Mouse (Mus musculus) cortical plate, adult 2 months (tissue): ENCODE results near the gene C2cd4a. TPM values are rescaled to one million over a fixed set of nuclear protein-coding genes. Genes with fewer than 3 reads are reported as not detected.

Source experiments
- H3K27ac ChIP-seq: fragments of 200-500 bp; 2 replicates; pipeline ENCODE4 v1.5.1; 2012; ENCODE audit warnings: low read length, control low read depth, inconsistent platforms; ENCODE audit not compliant: insufficient read depth
- H3K4me1 ChIP-seq: fragments of 200-500 bp; 2 replicates; pipeline ENCODE4 v1.6.1; 2011; ENCODE audit warnings: low read length; ENCODE audit not compliant: control insufficient read depth, insufficient read depth
- H3K4me3 ChIP-seq: fragments of 200-500 bp; 2 replicates; pipeline ENCODE4 v1.5.1; 2011; ENCODE audit warnings: mild to moderate bottlenecking, low read length, control low read depth; ENCODE audit not compliant: insufficient read depth
- CTCF ChIP-seq: fragments of 200-500 bp; IDR thresholded peaks from 2 replicates; pipeline ENCODE4 v1.5.1; 2011; ENCODE audit warnings: mild to moderate bottlenecking, control low read depth, low read length; ENCODE audit not compliant: insufficient read depth; ENCODE audit errors: extremely low read depth
- POLR2A ChIP-seq: fragments of 200-500 bp; IDR thresholded peaks from 2 replicates; pipeline ENCODE4 v1.6.1; 2011; ENCODE audit warnings: mild to moderate bottlenecking, low read length, control low read depth; ENCODE audit not compliant: insufficient read depth; ENCODE audit errors: extremely low read depth
- polyA plus RNA-seq: library from polyadenylated mRNA; depleted of rRNA; stranded (reverse); fragments of >200 nt; gene quantifications from 2 replicates; pipeline ENCODE4 v1.2.3, GENCODE M21; 2012

C2cd4a gene
- polyA plus RNA-seq, 1 experiment = 0.21 TPM

DNA sequence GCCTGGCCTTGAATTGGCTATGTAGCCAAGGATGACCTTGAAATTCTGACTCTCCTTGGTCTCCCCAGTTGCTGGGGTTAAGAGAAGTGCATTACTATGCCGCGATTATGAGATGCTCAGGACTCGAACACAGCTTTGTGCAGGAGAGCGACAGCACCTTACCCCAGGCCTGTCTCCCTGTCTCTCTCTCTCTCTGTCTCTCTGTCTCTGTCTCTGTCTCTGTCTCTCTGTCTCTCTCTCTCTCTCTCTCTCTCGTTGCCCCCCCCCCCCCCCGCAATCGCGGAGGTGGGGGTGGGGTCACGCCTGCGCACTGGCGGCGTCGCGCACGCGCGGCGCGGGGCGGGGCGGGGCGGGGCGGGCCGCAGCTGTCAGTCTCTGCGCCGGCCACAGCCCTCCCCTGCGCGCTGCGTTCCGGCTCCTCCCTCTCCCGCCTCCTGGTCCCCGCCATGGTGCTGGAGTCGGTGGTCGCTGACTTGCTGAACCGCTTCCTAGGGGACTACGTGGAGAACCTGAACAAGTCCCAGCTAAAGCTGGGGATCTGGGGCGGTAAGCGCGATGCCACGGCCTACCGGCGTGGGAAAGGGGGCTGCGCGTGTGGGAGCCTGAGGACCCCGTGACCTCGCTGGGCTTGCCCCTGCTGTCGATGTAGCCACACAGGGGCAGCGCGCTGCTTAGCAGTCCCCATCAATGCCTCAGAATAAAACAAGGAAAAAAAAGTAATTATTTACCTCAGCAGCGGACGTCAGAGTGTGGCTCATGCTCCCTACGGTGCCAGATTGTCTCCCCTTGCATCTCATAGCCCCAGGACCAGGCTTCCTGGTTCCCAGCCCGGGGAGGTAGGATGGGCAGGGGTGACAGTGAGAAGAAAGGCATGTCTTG, 8.1 kb upstream of the C2cd4a start, which contains the start of gene Vps13c:
Gene Vps13c, plus strand, starts transcription at position 416 of the 879 bp plus-strand sequence.
- H3K4me3 ChIP-seq = peak within 1 kb of the TSS; percentile 98
- 0 out of 2 replicates have a peak, but pooled peaks cover 1% of the 10 kb centered on the region for H3K4me1 ChIP-seq
- TF ChIP-seq POLR2A (peak; percentile 56; the same call in 1 of the 2 replicates), CTCF (no peak)
- peak within 1 kb of the TSS; percentile 86 for H3K27ac ChIP-seq

DNA sequence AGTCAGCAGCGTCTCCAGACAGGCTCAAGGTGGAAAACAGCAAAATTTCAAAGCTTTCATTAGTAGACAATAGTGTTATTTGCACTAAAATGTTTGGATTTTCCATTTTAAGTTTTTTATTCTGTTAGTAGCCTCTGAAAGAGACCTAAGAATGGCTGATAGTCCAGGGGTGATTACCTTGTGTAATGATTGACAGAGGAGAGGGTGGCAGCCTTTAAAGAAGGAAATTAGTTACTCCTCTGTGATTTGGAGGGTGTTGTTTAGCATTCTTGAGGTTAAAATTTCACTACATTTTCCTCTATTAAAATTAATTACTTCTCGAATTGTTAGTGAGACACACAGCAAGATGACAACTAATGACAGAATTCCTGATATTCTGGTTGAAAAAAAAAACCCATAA, 5.2 kb upstream of the C2cd4a start:
- no peak overlapping the region for H3K27ac ChIP-seq

DNA sequence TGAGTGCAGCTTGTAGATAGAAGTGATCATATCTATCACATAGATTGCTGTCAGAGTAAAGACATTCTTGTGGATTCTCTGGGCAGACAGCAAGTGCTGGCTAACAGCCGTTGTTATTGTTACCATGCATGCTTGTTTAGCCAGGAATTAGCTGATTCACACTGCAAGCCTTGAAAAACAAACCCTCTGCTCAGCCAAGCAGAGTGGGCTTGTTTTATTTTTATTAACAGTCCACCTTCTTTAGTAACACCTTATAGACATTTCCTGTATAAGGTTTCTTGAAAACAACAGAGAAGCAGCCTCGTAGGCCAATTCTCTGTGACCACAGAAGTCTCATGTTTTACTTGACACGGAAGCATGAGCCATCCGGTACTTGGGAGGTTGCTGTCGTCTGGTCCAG, 2.4 kb upstream of the C2cd4a start:
- H3K4me1 ChIP-seq = no peaks in the 10 kb centered on the region; the same call in 1 of the 2 replicates
- TF ChIP-seq POLR2A (no peak), CTCF (no peak)
- H3K27ac ChIP-seq = no peak overlapping the region

More for the DNA sequence above, 5.2 kb upstream of the C2cd4a start:
- Histone ChIP-seq H3K4me1 (no peaks in the 10 kb centered on the region; the same call in 1 of the 2 replicates), H3K4me3 (no peak overlapping the region)
- TF ChIP-seq POLR2A = no peak
- TF ChIP-seq CTCF = no peak

DNA sequence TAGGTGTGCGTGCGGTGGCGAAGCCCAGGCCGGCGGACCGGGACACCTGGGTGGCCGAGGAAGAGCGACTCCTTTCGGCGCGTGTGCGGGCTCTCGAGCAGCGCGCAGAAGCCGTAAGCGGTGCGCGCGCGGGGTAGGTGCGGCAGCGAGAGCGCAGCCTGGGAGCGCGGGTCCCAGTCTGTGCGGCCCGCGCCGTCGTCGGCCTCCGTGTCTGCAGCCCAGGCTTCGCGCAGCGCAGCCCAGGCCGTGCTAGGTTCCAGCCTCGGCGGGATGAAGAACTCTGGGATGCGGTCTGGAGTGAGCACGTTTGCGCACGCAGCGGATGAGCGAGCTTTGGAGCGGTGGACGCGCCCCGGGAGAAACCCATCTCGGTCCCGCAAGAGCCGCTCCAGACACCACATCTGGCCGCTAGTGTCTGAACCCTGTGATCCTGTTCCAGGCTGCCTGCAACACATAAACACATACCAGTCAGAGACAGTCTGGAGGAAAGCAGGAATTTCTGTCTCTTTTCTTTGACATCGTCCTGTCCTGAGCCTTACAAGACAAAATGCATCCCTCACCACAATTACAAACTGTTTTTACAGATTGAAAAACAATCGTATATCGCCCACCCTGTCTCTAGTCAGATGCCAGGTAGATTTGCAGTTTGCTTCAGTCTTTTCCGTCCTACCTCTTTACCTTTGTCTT, 628 bp downstream of the C2cd4a start:
- Histone ChIP-seq H3K4me1 (no peaks in the 10 kb centered on the region; the same call in 1 of the 2 replicates), H3K4me3 (peak overlapping the region; percentile 27), H3K27ac (no peak overlapping the region)
- TF ChIP-seq POLR2A (no peak), CTCF (no peak)

More for the DNA sequence above, 2.4 kb upstream of the C2cd4a start:
- H3K4me3 ChIP-seq = no peak overlapping the region

DNA sequence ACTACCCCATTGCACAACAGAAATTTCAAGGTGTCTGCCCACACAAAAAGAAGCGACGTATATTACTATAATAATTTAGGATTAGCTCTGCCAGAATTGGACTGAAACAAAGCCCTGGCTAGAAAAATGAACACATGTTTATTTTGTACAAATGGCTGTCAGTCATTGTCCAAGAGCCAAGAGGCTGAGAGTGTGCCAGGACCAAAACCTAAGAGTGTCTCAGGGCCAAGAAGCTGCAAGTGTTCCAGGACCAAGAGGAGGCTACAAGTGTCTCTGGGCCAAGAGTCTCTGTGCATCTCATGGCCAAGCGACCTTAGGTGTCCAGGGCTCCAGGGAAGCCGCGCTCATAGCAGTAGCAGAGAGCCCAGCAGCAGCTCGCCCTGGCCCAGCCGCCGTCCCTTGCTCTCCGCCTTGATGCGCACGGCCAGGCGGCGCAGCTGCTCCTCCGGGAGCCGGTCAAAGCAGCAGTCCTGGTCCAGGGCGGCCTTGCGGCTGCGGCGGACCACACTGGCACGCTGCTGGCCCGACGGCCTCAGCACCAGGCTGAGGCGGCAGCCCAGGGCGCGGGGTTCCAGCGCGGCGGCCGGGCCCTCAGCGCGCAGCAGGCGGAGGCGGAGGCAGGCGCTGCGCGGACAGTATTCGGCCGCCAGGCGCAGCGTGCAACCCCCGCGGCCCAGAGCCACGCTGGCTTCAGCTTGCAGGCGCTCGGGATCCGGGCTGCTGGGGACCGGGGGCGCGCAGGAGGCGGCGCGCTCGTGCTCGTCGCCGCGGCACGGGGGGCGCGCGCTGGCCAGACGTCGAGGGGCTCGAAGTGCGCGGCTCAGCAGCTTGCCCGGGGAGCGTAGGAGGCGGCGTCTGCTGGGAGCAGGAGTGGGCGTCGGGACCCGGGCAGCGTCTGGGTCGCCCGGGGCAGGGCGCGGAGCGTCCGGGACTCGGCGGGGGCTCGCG, 1.4 kb downstream of the C2cd4a start:
- TF ChIP-seq CTCF (no peak), POLR2A (no peak)
- Histone ChIP-seq H3K27ac (no peak overlapping the region), H3K4me3 (peak overlapping the region; percentile 27), H3K4me1 (no peaks in the 10 kb centered on the region; the same call in 1 of the 2 replicates)

DNA sequence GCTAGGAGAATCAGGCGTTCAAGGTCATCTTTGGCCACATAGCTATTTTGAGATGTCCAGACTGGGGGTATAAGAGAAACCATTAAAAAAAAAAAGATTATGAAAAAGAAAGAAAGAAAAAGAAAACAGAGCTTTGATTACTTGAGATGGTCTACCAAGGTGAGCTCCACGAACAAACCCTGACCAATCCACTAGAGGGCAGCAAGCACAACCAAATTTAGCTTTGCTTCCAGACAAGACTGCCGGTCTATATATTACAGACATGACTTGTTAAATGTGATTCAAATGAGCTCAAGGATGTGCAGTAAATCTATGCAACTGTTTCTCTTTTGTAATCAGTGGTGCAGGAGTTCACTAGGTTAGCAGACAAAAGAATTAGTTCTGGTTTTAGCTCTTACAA, 3.9 kb downstream of the C2cd4a start:
- H3K4me3 ChIP-seq = no peak overlapping the region
- TF ChIP-seq CTCF (peak; percentile 71), POLR2A (no peak)
- no peak overlapping the region for H3K27ac ChIP-seq
- H3K4me1 ChIP-seq = no peaks in the 10 kb centered on the region; the same call in 1 of the 2 replicates

DNA sequence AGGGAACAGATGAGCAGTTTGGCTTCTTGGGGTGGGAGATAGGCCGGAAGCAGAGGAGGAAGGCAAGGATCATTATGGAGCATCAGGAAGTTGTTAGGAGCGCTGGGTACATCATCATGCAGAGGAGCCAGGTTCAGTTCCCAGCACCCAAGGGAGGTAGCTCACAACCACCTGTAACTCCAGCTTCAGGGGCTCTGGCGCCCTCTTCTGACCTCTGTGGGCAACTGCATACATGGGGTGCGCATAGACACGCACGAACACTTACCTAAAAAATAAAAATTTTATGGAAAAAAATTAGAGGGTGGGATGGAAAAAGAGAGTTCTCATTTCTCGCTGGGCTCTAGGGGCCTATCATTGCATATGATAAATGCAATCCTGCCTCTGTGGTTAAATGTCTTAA, 6.6 kb downstream of the C2cd4a start:
- Histone ChIP-seq H3K4me1 (no peaks in the 10 kb centered on the region), H3K4me3 (no peak overlapping the region), H3K27ac (no peak overlapping the region)
- TF ChIP-seq CTCF = no peak
- no peak for TF ChIP-seq POLR2A

DNA sequence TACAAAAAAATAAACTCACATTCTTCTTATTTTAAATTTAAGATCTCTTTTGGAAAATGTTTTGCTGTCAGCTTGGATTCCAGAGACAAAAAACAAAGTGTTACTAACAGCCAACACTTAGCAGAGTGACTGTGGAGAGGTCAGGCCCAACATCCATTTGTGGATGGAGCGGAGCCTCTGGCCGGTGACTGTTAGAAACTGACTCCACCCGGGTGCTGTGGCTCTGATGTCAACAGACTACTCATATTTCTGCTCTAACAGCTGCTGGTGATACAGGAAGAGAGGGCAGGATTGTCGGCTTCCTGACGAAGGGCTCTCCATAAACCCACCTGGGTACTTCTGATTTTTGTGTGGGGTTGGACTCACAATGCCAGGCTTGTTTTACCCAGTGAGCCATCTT, 9.0 kb downstream of the C2cd4a start:
- no peak overlapping the region for H3K4me3 ChIP-seq
- no peak overlapping the region for H3K27ac ChIP-seq
- H3K4me1 ChIP-seq = no peaks in the 10 kb centered on the region
- no peak for TF ChIP-seq CTCF
- TF ChIP-seq POLR2A = no peak

DNA sequence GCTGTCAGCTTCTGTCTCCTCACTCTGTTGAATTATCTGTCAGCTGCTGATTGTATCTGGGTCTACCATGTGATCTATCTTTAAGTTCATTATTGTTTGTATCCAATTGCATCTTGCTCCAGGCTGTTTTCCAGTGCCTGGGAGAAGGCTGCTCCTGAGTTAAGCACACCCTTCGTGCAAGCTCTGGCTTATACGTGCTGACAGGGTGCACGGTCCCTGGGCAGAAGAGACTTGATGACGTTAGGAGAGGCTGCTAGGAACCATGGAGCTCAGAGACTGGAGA, 13.5 kb downstream of the C2cd4a start:
- H3K27ac ChIP-seq = no peak overlapping the region
- no peak for TF ChIP-seq POLR2A
- no peak for TF ChIP-seq CTCF
- no peaks in the 10 kb centered on the region for H3K4me1 ChIP-seq
- H3K4me3 ChIP-seq = no peak overlapping the region
